Mouse (Mus musculus) kidney, adult 9 months (tissue): Measurements from ENCODE around the gene Plxnd1.

Experiments
- DNase-seq: peaks from one replicate; pipeline ENCODE4 v3.0.0; 2022

Gene Plxnd1

GRCm38 (mm10) chr6:115998758-115999157, 4.0 kb upstream of the Plxnd1 start:
- no peak for DNase-seq

- no peak for DNase-seq
Measured at GRCm38 (mm10) chr6:115997726-115998311, 3.0 kb upstream of the Plxnd1 start.

GRCm38 (mm10) chr6:115996171-115996851, 1.5 kb upstream of the Plxnd1 start:
- DNase-seq: peak; percentile 78

- DNase-seq: no peak
Measured at GRCm38 (mm10) chr6:115995531-115995941, 731 bp upstream of the Plxnd1 start.

GRCm38 (mm10) chr6:115994146-115994876, 494 bp downstream of the Plxnd1 start:
- DNase-seq: no peak

GRCm38 (mm10) chr6:115993463-115994145, 1.2 kb downstream of the Plxnd1 start:
- DNase-seq: no peak

- no peak for DNase-seq
Measured at GRCm38 (mm10) chr6:115992981-115993380, 1.8 kb downstream of the Plxnd1 start.

- no peak for DNase-seq
Measured at GRCm38 (mm10) chr6:115991881-115992620, 2.8 kb downstream of the Plxnd1 start.

GRCm38 (mm10) chr6:115991108-115991880, 3.5 kb downstream of the Plxnd1 start:
- no peak for DNase-seq

GRCm38 (mm10) chr6:115990479-115990878, 4.3 kb downstream of the Plxnd1 start:
- no peak for DNase-seq

- no peak for DNase-seq
Measured at GRCm38 (mm10) chr6:115990056-115990455, 4.7 kb downstream of the Plxnd1 start.

- DNase-seq: no peak
Measured at GRCm38 (mm10) chr6:115989607-115990006, 5.2 kb downstream of the Plxnd1 start.

- no peak for DNase-seq
Measured at GRCm38 (mm10) chr6:115989032-115989431, 5.8 kb downstream of the Plxnd1 start.

GRCm38 (mm10) chr6:115987096-115987747, 7.6 kb downstream of the Plxnd1 start:
- DNase-seq: peak; percentile 61

- no peak for DNase-seq
Measured at GRCm38 (mm10) chr6:115986472-115987095, 8.2 kb downstream of the Plxnd1 start.

GRCm38 (mm10) chr6:115985622-115986021, 9.2 kb downstream of the Plxnd1 start:
- no peak for DNase-seq

GRCm38 (mm10) chr6:115984580-115984979, 10.2 kb downstream of the Plxnd1 start:
- no peak for DNase-seq

- DNase-seq: no peak
Measured at GRCm38 (mm10) chr6:115983306-115984038, 11.3 kb downstream of the Plxnd1 start.

GRCm38 (mm10) chr6:115982889-115983288, 11.9 kb downstream of the Plxnd1 start:
- peak; percentile 45 for DNase-seq

- no peak for DNase-seq
Measured at GRCm38 (mm10) chr6:115978596-115978995, 16.2 kb downstream of the Plxnd1 start.
